Comparison of ENCODE assay signal across 23 mouse cellular contexts in genomic region chr7:38209478-38210152, GRCm38 (mm10). TPM values are rescaled to one million over a fixed set of nuclear protein-coding genes. Genes with fewer than 3 reads are reported as not detected.
DNase-seq lines count a peak whose midpoint lies in the region; ATAC-seq and TF ChIP-seq lines count a peak whose summit lies in the region.
"Had no signal": no experiment of that assay in that cellular context is flagged by ENCODE, and none has a peak within 500 bp of the region (broad histone marks: within the 10 kb centered on the region; RNA-seq: fewer than 3 reads in every experiment).

No protein-coding gene starts in this region.

- H3K36me3 ChIP-seq in liver, embryonic 13.5 days = no peaks in the 10 kb centered on the region
- H3K36me3 ChIP-seq in small intestine, adult 2 months (ENCODE audit: control insufficient read depth, insufficient read depth, low read length) = no peaks in the 10 kb centered on the region
- H3K36me3 ChIP-seq: forebrain, embryonic 10.5 days; hindbrain, embryonic 13.5 days; kidney, embryonic 15.5 days; limb, embryonic 15.5 days; midbrain, embryonic 12.5 days had no signal

- no peak overlapping the region for H3K9ac ChIP-seq in liver, embryonic 13.5 days
- H3K9ac ChIP-seq: forebrain, postnatal 0 days; hindbrain, embryonic 13.5 days; kidney, embryonic 15.5 days; limb, embryonic 15.5 days; midbrain, embryonic 12.5 days had no signal

- H3K4me3 ChIP-seq in liver, embryonic 13.5 days (replicated peaks) = no peak overlapping the region
- no peak overlapping the region for H3K4me3 ChIP-seq in small intestine, adult 2 months (ENCODE audit: low read depth, low read length)
- H3K4me3 ChIP-seq: forebrain, embryonic 10.5 days; heart, adult 2 months; hindbrain, embryonic 13.5 days; kidney, embryonic 15.5 days; limb, embryonic 15.5 days; midbrain, embryonic 12.5 days had no signal

- no peak for TF ChIP-seq POLR2A in small intestine, adult 2 months (IDR thresholded peaks at IDR 0.05; ENCODE audit: low read depth, low read length)

- 0 out of 2 replicates have a peak, but pooled peaks have one; percentile 23 for ATAC-seq in liver, embryonic 13.5 days (ENCODE audit: low read depth)
- ATAC-seq in granulocyte monocyte progenitor cell, adult 5-6 weeks (replicated peaks; ENCODE audit: poor library complexity, severe bottlenecking) = peak; percentile 15; the same call in 1 of the 2 replicates
- ATAC-seq: forebrain, postnatal 0 days had no signal

- no peak for TF ChIP-seq CTCF in small intestine, adult 2 months (IDR thresholded peaks at IDR 0.05; ENCODE audit: extremely low read depth, insufficient read length, insufficient replicate concordance, low read depth, low read length)

- H3K9me3 ChIP-seq in liver, embryonic 13.5 days (replicated peaks) = no peaks in the 10 kb centered on the region
- H3K9me3 ChIP-seq: forebrain, embryonic 10.5 days; hindbrain, embryonic 13.5 days; kidney, embryonic 15.5 days; limb, embryonic 15.5 days; midbrain, embryonic 12.5 days had no signal

- H3K4me2 ChIP-seq in liver, embryonic 13.5 days = no peak overlapping the region
- H3K4me2 ChIP-seq: hindbrain, embryonic 13.5 days; kidney, embryonic 15.5 days; limb, embryonic 15.5 days; midbrain, embryonic 12.5 days had no signal

- no peak overlapping the region for H3K27ac ChIP-seq in liver, embryonic 13.5 days
- H3K27ac ChIP-seq in small intestine, adult 2 months (ENCODE audit: insufficient read depth, low read depth, low read length) = 0 out of 2 replicates have a peak overlapping the region, but pooled peaks have one; percentile 4
- H3K27ac ChIP-seq: forebrain, embryonic 10.5 days; heart, adult 2 months; hindbrain, embryonic 13.5 days; kidney, embryonic 15.5 days; limb, embryonic 15.5 days; midbrain, embryonic 12.5 days had no signal

- peak; percentile 44 for DNase-seq in adrenal gland, postnatal 14 days
- DNase-seq in adrenal gland, postnatal 4 days (ENCODE audit: low spot score in 2 of 2) = no peak
- no peak for DNase-seq in liver, embryonic 13.5 days
- no peak for DNase-seq in liver
- no peak for DNase-seq in kidney, adult 18-20 months
- DNase-seq in thymus, postnatal 25 days = no peak
- DNase-seq: adrenal gland, postnatal 36 days; cerebellum, adult 18-20 months; cerebellum, postnatal 14 days; forebrain, postnatal 0 days; heart, adult 2 months; kidney, postnatal 4 days; left cerebral cortex, postnatal 4 days; lung, adult 18-20 months; spleen, adult 18-20 months; thymus, postnatal 4 days had no signal

- 34% methylated on average over 11 of the region's 11 CpGs for WGBS in liver, embryonic 13.5 days (ENCODE audit: insufficient replicate concordance)
- WGBS in small intestine, adult 2 months = 53% methylated on average over 11 of the region's 11 CpGs

- no peaks in the 10 kb centered on the region for H3K27me3 ChIP-seq in liver, embryonic 13.5 days
- H3K27me3 ChIP-seq in small intestine, adult 2 months (ENCODE audit: control insufficient read depth, insufficient read depth, low read length) = no peaks in the 10 kb centered on the region
- H3K27me3 ChIP-seq: hindbrain, embryonic 13.5 days; kidney, embryonic 15.5 days; limb, embryonic 15.5 days; midbrain, embryonic 12.5 days had no signal

- 0 out of 2 replicates have a peak, but pooled peaks cover 10% of the 10 kb centered on the region for H3K4me1 ChIP-seq in liver, embryonic 13.5 days (replicated peaks)
- H3K4me1 ChIP-seq in small intestine, adult 2 months (ENCODE audit: control insufficient read depth, insufficient read depth, insufficient read length, low read length) = peaks cover 13% of the 10 kb centered on the region; the same call in 1 of the 2 replicates
- H3K4me1 ChIP-seq: forebrain, embryonic 10.5 days; hindbrain, embryonic 13.5 days; limb, embryonic 15.5 days; midbrain, embryonic 12.5 days had no signal

RNA-seq across cellular contexts. Expression of gene Plekhf1, which starts 18.2 kb away (rescaled TPM):
- 6.0 and 7.6 TPM in 2 replicates for total RNA-seq in adrenal gland, postnatal 14 days (2021)
- 1 to 10 TPM; 2.7 to 3.0 TPM for total RNA-seq in adrenal gland, postnatal 4 days (2021)
- polyA plus RNA-seq in liver, embryonic 13.5 days (2015; fragmentation: Nextera tagmentation; extraction: Ambion mirVana) = 0.44 and 0.46 TPM in 2 replicates
- total RNA-seq in granulocyte monocyte progenitor cell, adult 5-6 weeks (2014; fragmentation: Nextera tagmentation) = 0.32 and 2.8 TPM in 2 replicates
- 0.52 and 1.2 TPM in 2 replicates for total RNA-seq in granulocyte monocyte progenitor cell, adult 5-6 weeks (2017)
- polyA plus RNA-seq in small intestine, adult 2 months (2012; rRNA removed) = 5.4 and 12.8 TPM in 2 replicates

RNA-seq across cellular contexts. Expression of gene 1600014C10Rik, which starts 26.6 kb away (rescaled TPM):
- 36.1 and 50.2 TPM in 2 replicates for total RNA-seq in adrenal gland, postnatal 14 days (2021)
- total RNA-seq in adrenal gland, postnatal 4 days (2021) = 10 to 100 TPM; 22.0 to 36.5 TPM
- 8.7 and 9.0 TPM in 2 replicates for polyA plus RNA-seq in liver, embryonic 13.5 days (2015; fragmentation: Nextera tagmentation; extraction: Ambion mirVana)
- total RNA-seq in granulocyte monocyte progenitor cell, adult 5-6 weeks (2014; fragmentation: Nextera tagmentation) = 31.3 and 39.0 TPM in 2 replicates
- total RNA-seq in granulocyte monocyte progenitor cell, adult 5-6 weeks (2017) = 23.6 and 31.1 TPM in 2 replicates
- polyA plus RNA-seq in small intestine, adult 2 months (2012; rRNA removed) = 8.8 and 27.4 TPM in 2 replicates
